ENCODE assay signal across 10 mouse cellular contexts in genomic region chr5:123607211-123607669, GRCm38 (mm10). TPM values are rescaled to one million over a fixed set of nuclear protein-coding genes. Genes with fewer than 3 reads are reported as not detected.
A peak's percentile ranks its signal among the peaks of the same experiment; 100 is the strongest.
DNase-seq lines count a peak whose midpoint lies in the region; ATAC-seq and TF ChIP-seq lines count a peak whose summit lies in the region.
"Had no signal": no experiment of that assay in that cellular context is flagged by ENCODE, and none has a peak within 500 bp of the region (broad histone marks: within the 10 kb centered on the region; RNA-seq: fewer than 3 reads in every experiment).

No protein-coding gene starts in this region.

- H3K4me3 ChIP-seq in forebrain, postnatal 0 days (ENCODE audit: low read depth, low read length), result no peak overlapping the region
- no peak overlapping the region for H3K4me3 ChIP-seq in forebrain, embryonic 10.5 days
- no peak overlapping the region for H3K4me3 ChIP-seq in liver, embryonic 13.5 days (replicated peaks)
- H3K4me3 ChIP-seq: forebrain, embryonic 13.5 days had no signal

- no peak for DNase-seq in forebrain, postnatal 0 days
- DNase-seq in forebrain, embryonic 10.5 days (ENCODE audit: extremely low spot score, low spot score), result no peak
- DNase-seq in liver, embryonic 13.5 days, result no peak
- DNase-seq in liver, result no peak
- peak; percentile 22 for DNase-seq in brain, embryonic 14.5 days (ENCODE audit: low read depth)
- peak; percentile 66 for DNase-seq in kidney, postnatal 10 days
- no peak for DNase-seq in embryo, embryonic 10.5 days (ENCODE audit: low spot score)
- no peak for DNase-seq in urinary bladder, postnatal 4 days (ENCODE audit: low spot score in 2 of 2)
- DNase-seq: thymus, postnatal 25 days had no signal

- H3K4me2 ChIP-seq in forebrain, postnatal 0 days (ENCODE audit: low read depth), result no peak overlapping the region
- H3K4me2 ChIP-seq in liver, embryonic 13.5 days, result no peak overlapping the region
- H3K4me2 ChIP-seq: forebrain, embryonic 13.5 days had no signal

- no peaks in the 10 kb centered on the region for H3K27me3 ChIP-seq in forebrain, postnatal 0 days (ENCODE audit: insufficient read depth, low read length)
- no peaks in the 10 kb centered on the region for H3K27me3 ChIP-seq in forebrain, embryonic 10.5 days (ENCODE audit: poor library complexity, severe bottlenecking)
- H3K27me3 ChIP-seq in liver, embryonic 13.5 days, result no peaks in the 10 kb centered on the region
- H3K27me3 ChIP-seq: forebrain, embryonic 13.5 days had no signal

- H3K36me3 ChIP-seq in forebrain, postnatal 0 days (ENCODE audit: insufficient read depth), result peaks cover 67% of the 10 kb centered on the region
- peaks cover 85% of the 10 kb centered on the region for H3K36me3 ChIP-seq in forebrain, embryonic 10.5 days (replicated peaks)
- H3K36me3 ChIP-seq in liver, embryonic 13.5 days, result peaks cover 37% of the 10 kb centered on the region

- no peaks in the 10 kb centered on the region for H3K4me1 ChIP-seq in forebrain, postnatal 0 days (ENCODE audit: insufficient read depth)
- no peaks in the 10 kb centered on the region for H3K4me1 ChIP-seq in forebrain, embryonic 10.5 days
- H3K4me1 ChIP-seq in liver, embryonic 13.5 days (replicated peaks), result peaks cover 5% of the 10 kb centered on the region; the same call in 1 of the 2 replicates

- H3K27ac ChIP-seq in forebrain, postnatal 0 days (ENCODE audit: low read depth, low read length), result no peak overlapping the region
- no peak overlapping the region for H3K27ac ChIP-seq in forebrain, embryonic 10.5 days
- H3K27ac ChIP-seq in liver, embryonic 13.5 days, result no peak overlapping the region
- H3K27ac ChIP-seq: forebrain, embryonic 13.5 days had no signal

- TF ChIP-seq CTCF in forebrain, postnatal 0 days (IDR thresholded peaks at IDR 0.05; ENCODE audit: low read depth), result no peak
- no peak for TF ChIP-seq CTCF in brain, embryonic 14.5 days (IDR thresholded peaks at IDR 0.05; ENCODE audit: borderline replicate concordance, extremely low read depth, insufficient read depth, insufficient read length)

- TF ChIP-seq POLR2A in brain, embryonic 14.5 days (IDR thresholded peaks at IDR 0.05; ENCODE audit: borderline replicate concordance, extremely low read depth, insufficient read depth, insufficient read length, poor library complexity, severe bottlenecking), result no peak

- no peak overlapping the region for H3K9ac ChIP-seq in forebrain, postnatal 0 days
- no peak overlapping the region for H3K9ac ChIP-seq in liver, embryonic 13.5 days
- H3K9ac ChIP-seq: forebrain, embryonic 13.5 days had no signal

- 67% methylated on average over 3 of the region's 3 CpGs for WGBS in forebrain, postnatal 0 days
- 81% methylated on average over 3 of the region's 3 CpGs for WGBS in forebrain, embryonic 10.5 days
- 74% methylated on average over 3 of the region's 3 CpGs for WGBS in liver, embryonic 13.5 days (ENCODE audit: insufficient replicate concordance)

- H3K9me3 ChIP-seq in forebrain, postnatal 0 days (ENCODE audit: low read length), result no peaks in the 10 kb centered on the region
- H3K9me3 ChIP-seq in forebrain, embryonic 10.5 days, result no peaks in the 10 kb centered on the region
- H3K9me3 ChIP-seq in liver, embryonic 13.5 days (replicated peaks), result no peaks in the 10 kb centered on the region
- H3K9me3 ChIP-seq: forebrain, embryonic 13.5 days had no signal

- peak; percentile 38; the same call in 1 of the 2 replicates for ATAC-seq in forebrain, postnatal 0 days
- ATAC-seq in liver, embryonic 13.5 days (ENCODE audit: low read depth), result 0 out of 2 replicates have a peak, but pooled peaks have one; percentile 10
- ATAC-seq: forebrain, embryonic 13.5 days had no signal

RNA-seq across cellular contexts. Expression of gene Vps33a, which starts 34.4 kb away (rescaled TPM):
- 53.6 and 63.1 TPM in 2 replicates for total RNA-seq in forebrain, postnatal 0 days (2014; rRNA removed)
- 34.2 and 43.2 TPM in 2 replicates for polyA plus RNA-seq in forebrain, postnatal 0 days (2015; fragmentation: Nextera tagmentation; extraction: Ambion mirVana)
- 31.1 and 34.5 TPM in 2 replicates for polyA plus RNA-seq in forebrain, embryonic 10.5 days (2016; fragmentation: Nextera tagmentation; extraction: Ambion mirVana)
- 20.7 and 21.1 TPM in 2 replicates for polyA plus RNA-seq in liver, embryonic 13.5 days (2015; fragmentation: Nextera tagmentation; extraction: Ambion mirVana)
- 32.4 and 45.6 TPM in 2 replicates for polyA plus RNA-seq in brain, embryonic 14.5 days (2012; rRNA removed)

Comparison
In these comparisons a context has a peak if more than half of its experiments do, and no peak if none do; other contexts are left out.
1. DNase-seq: peak in brain, embryonic 14.5 days (single experiment) and kidney, postnatal 10 days (single experiment); none in forebrain, postnatal 0 days (single experiment), forebrain, embryonic 10.5 days (single experiment), liver, embryonic 13.5 days (single experiment), liver (single experiment), embryo, embryonic 10.5 days (single experiment) and urinary bladder, postnatal 4 days (0 of 2).